Mouse (Mus musculus) cerebellum, adult 11 months (tissue): ENCODE measurements around the gene Taf4.

ENCODE experiments used
- DNase-seq: peaks from one replicate; pipeline ENCODE4 v3.0.0; 2022

The Taf4 gene

GRCm38 (mm10) chr2:179931741-179932140 lies 44.7 kb downstream of the Taf4 start:
- DNase-seq = no peak

- no peak for DNase-seq
Measured at GRCm38 (mm10) chr2:179929166-179929565, 47.3 kb downstream of the Taf4 start.

- DNase-seq = no peak
Measured at GRCm38 (mm10) chr2:179924038-179924437, 52.4 kb downstream of the Taf4 start.

GRCm38 (mm10) chr2:179921021-179921653 lies 55.3 kb downstream of the Taf4 start:
- no peak for DNase-seq

GRCm38 (mm10) chr2:179920042-179920441 lies 56.4 kb downstream of the Taf4 start:
- DNase-seq = no peak

GRCm38 (mm10) chr2:179916877-179917673 lies 59.4 kb downstream of the Taf4 start:
- DNase-seq = peak; percentile 72

- DNase-seq = no peak
Measured at GRCm38 (mm10) chr2:179914246-179914645, 62.2 kb downstream of the Taf4 start.

- DNase-seq = no peak
Measured at GRCm38 (mm10) chr2:179913349-179913748, 63.1 kb downstream of the Taf4 start.

- DNase-seq = no peak
Measured at GRCm38 (mm10) chr2:179912911-179913310, 63.5 kb downstream of the Taf4 start.

GRCm38 (mm10) chr2:179896949-179897348 lies 79.5 kb downstream of the Taf4 start:
- no peak for DNase-seq

GRCm38 (mm10) chr2:179891048-179891447 lies 85.4 kb downstream of the Taf4 start:
- DNase-seq = no peak

GRCm38 (mm10) chr2:179884561-179884960 lies 91.9 kb downstream of the Taf4 start:
- no peak for DNase-seq

- DNase-seq = peak; percentile 35
Measured at GRCm38 (mm10) chr2:179877551-179878215, 98.8 kb downstream of the Taf4 start.

GRCm38 (mm10) chr2:179875147-179875546 lies 101.3 kb downstream of the Taf4 start:
- DNase-seq = peak; percentile 62

GRCm38 (mm10) chr2:179873315-179873714 lies 103.1 kb downstream of the Taf4 start:
- no peak for DNase-seq

- no peak for DNase-seq
Measured at GRCm38 (mm10) chr2:179872724-179873123, 103.7 kb downstream of the Taf4 start.

- no peak for DNase-seq
Measured at GRCm38 (mm10) chr2:179869871-179870270, 106.6 kb downstream of the Taf4 start.

- DNase-seq = no peak
Measured at GRCm38 (mm10) chr2:179867669-179868068, 108.8 kb downstream of the Taf4 start.

GRCm38 (mm10) chr2:179865097-179865496 lies 111.3 kb downstream of the Taf4 start:
- no peak for DNase-seq

- DNase-seq = no peak
Measured at GRCm38 (mm10) chr2:179863266-179863665, 113.2 kb downstream of the Taf4 start.

GRCm38 (mm10) chr2:179862676-179863075 lies 113.8 kb downstream of the Taf4 start:
- no peak for DNase-seq
